Mouse (Mus musculus): Measurements from ENCODE around the gene Itgb5. TPM values are rescaled to one million over a fixed set of nuclear protein-coding genes. Genes with fewer than 3 reads are reported as not detected.
A peak's percentile ranks its signal among the peaks of the same experiment; 100 is the strongest.

Itgb5 gene
- total and polyA plus RNA-seq, 3 experiments = 0.27 to 0.58 TPM; not detected in 1

- Histone ChIP-seq H3K36me3 (ENCODE audit: control insufficient read depth in 1 of 2, insufficient read depth in 2 of 2, low read length in 2 of 2) (no peaks in the 10 kb centered on the region; a peak in 1 of 4 replicates), H3K4me1 (ENCODE audit: control insufficient read depth in 1 of 2, insufficient read depth in 2 of 2, low read length in 2 of 2) (no peaks in the 10 kb centered on the region), H3K9me3 (replicated peaks; ENCODE audit: insufficient read depth, low read length) (no peaks in the 10 kb centered on the region), H3K27ac (ENCODE audit: control insufficient read depth, low read depth, low read length) (no peak overlapping the region), H3K79me2 (ENCODE audit: control insufficient read depth, insufficient read depth, low read length, poor library complexity) (no peaks in the 10 kb centered on the region), H3K9ac (ENCODE audit: control insufficient read depth, low read depth, low read length, poor library complexity, severe bottlenecking) (no peak overlapping the region), H3K4me3 (ENCODE audit: control insufficient read depth in 1 of 2, insufficient read depth in 1 of 2, low read depth in 2 of 2, low read length in 2 of 2) (peak overlapping the region in 1 of 2 experiments; percentile 25; a peak in 1 of 4 replicates), H3K27me3 (ENCODE audit: control insufficient read depth in 1 of 2, insufficient read depth in 2 of 2, low read length in 2 of 2) (no peaks in the 10 kb centered on the region)
- peak; percentile 82 for DNase-seq (ENCODE audit: low read depth, low spot score)
- TF ChIP-seq CTCF (IDR thresholded peaks at IDR 0.05 in 2 of 3, conservative IDR thresholded peaks at IDR 0.05 in 1 of 3; ENCODE audit: control insufficient read depth in 1 of 3, insufficient read depth in 1 of 3, low read depth in 2 of 3, low read length in 3 of 3, poor library complexity in 1 of 3, severe bottlenecking in 1 of 3) = peak; percentile 83 to 94 (median 90)
- no peak for TF ChIP-seq BHLHE40 (IDR thresholded peaks at IDR 0.05; ENCODE audit: borderline replicate concordance, low read depth, low read length)
- no peak for TF ChIP-seq JUND (IDR thresholded peaks at IDR 0.05; ENCODE audit: low read depth, low read length)
- peak; percentile 85 for TF ChIP-seq ZC3H11A (IDR thresholded peaks at IDR 0.05; ENCODE audit: low read depth, low read length)
- TF ChIP-seq NELFE (IDR thresholded peaks at IDR 0.05; ENCODE audit: low read depth, low read length) = no peak
- peak; percentile 72 for TF ChIP-seq ZNF384 (IDR thresholded peaks at IDR 0.05; ENCODE audit: low read depth, low read length)
- TF ChIP-seq GATA1 (IDR thresholded peaks at IDR 0.05; ENCODE audit: low read depth, low read length) = 0 out of 2 replicates have a peak, but pooled peaks have one; percentile 13
- peak; percentile 77 for TF ChIP-seq RAD21 (IDR thresholded peaks at IDR 0.05; ENCODE audit: low read depth, low read length)
- no peak for TF ChIP-seq MAX (IDR thresholded peaks at IDR 0.05; ENCODE audit: low read length)
- TF ChIP-seq SMC3 (IDR thresholded peaks at IDR 0.05; ENCODE audit: low read depth, low read length) = peak; percentile 98
These were observed 166.6 kb downstream of the Itgb5 start for GRCm38 (mm10) chr16:33996030-33996429.

GRCm38 (mm10) chr16:33998011-33998410 is 168.5 kb downstream of the Itgb5 start:
- H3K4me3 ChIP-seq (ENCODE audit: control insufficient read depth in 1 of 2, insufficient read depth in 1 of 2, low read depth in 2 of 2, low read length in 2 of 2) = no peak overlapping the region
- no peaks in the 10 kb centered on the region for H3K79me2 ChIP-seq (ENCODE audit: control insufficient read depth, insufficient read depth, low read length, poor library complexity)
- H3K36me3 ChIP-seq (ENCODE audit: control insufficient read depth in 1 of 2, insufficient read depth in 2 of 2, low read length in 2 of 2) = no peaks in the 10 kb centered on the region; a peak in 1 of 4 replicates
- no peak for TF ChIP-seq USF1 (IDR thresholded peaks at IDR 0.05; ENCODE audit: low read depth, low read length)
- TF ChIP-seq ZNF384 (IDR thresholded peaks at IDR 0.05; ENCODE audit: low read depth, low read length) = no peak
- TF ChIP-seq MEF2A (IDR thresholded peaks at IDR 0.05; ENCODE audit: extremely low read depth, insufficient replicate concordance, low read depth, low read length, poor library complexity, severe bottlenecking) = no peak
- TF ChIP-seq CHD1 (IDR thresholded peaks at IDR 0.05; ENCODE audit: low read depth, low read length) = no peak
- TF ChIP-seq TBP (IDR thresholded peaks at IDR 0.05; ENCODE audit: low read depth, low read length) = no peak
- no peak for TF ChIP-seq MAFK (IDR thresholded peaks at IDR 0.05; ENCODE audit: borderline replicate concordance, low read depth, low read length)
- no peak for TF ChIP-seq MAZ (IDR thresholded peaks at IDR 0.05; ENCODE audit: low read depth, low read length)
- no peak for TF ChIP-seq ZMIZ1 (IDR thresholded peaks at IDR 0.05; ENCODE audit: low read depth, low read length)
- TF ChIP-seq POLR2AphosphoS2 (IDR thresholded peaks at IDR 0.05; ENCODE audit: low read length) = no peak
- TF ChIP-seq POLR2AphosphoS5 (IDR thresholded peaks at IDR 0.05; ENCODE audit: borderline replicate concordance, low read depth, low read length) = no peak
- TF ChIP-seq UBTF (IDR thresholded peaks at IDR 0.05; ENCODE audit: borderline replicate concordance, insufficient read depth, low read depth, low read length) = no peak
- no peak for TF ChIP-seq MAX (IDR thresholded peaks at IDR 0.05; ENCODE audit: low read length)
- TF ChIP-seq MYC (IDR thresholded peaks at IDR 0.05; ENCODE audit: low read depth, low read length) = no peak
- no peak for TF ChIP-seq ETS1 (IDR thresholded peaks at IDR 0.05; ENCODE audit: low read depth, low read length)
- no peak for TF ChIP-seq EP300 (IDR thresholded peaks at IDR 0.05; ENCODE audit: low read depth in 1 of 2, low read length in 2 of 2)
- TF ChIP-seq RAD21 (IDR thresholded peaks at IDR 0.05; ENCODE audit: low read depth, low read length) = no peak
- no peak for TF ChIP-seq E2F4 (IDR thresholded peaks at IDR 0.05; ENCODE audit: borderline replicate concordance, low read depth, low read length)
- no peak overlapping the region for H3K9ac ChIP-seq (ENCODE audit: control insufficient read depth, low read depth, low read length, poor library complexity, severe bottlenecking)
- H3K27me3 ChIP-seq (ENCODE audit: control insufficient read depth in 1 of 2, insufficient read depth in 2 of 2, low read length in 2 of 2) = no peaks in the 10 kb centered on the region; a peak in 1 of 4 replicates
- no peaks in the 10 kb centered on the region for H3K9me3 ChIP-seq (replicated peaks; ENCODE audit: insufficient read depth, low read length)
- no peak for DNase-seq (ENCODE audit: low read depth, low spot score)
- no peaks in the 10 kb centered on the region for H3K4me1 ChIP-seq (ENCODE audit: control insufficient read depth in 1 of 2, insufficient read depth in 2 of 2, low read length in 2 of 2)
- H3K27ac ChIP-seq (ENCODE audit: control insufficient read depth, low read depth, low read length) = no peak overlapping the region
